Mouse (Mus musculus) spleen, postnatal 36 days (tissue): ENCODE data around the gene Lrrc55.
A peak's percentile ranks its signal among the peaks of the same experiment; 100 is the strongest.

Experiments used
- DNase-seq, 2 experiments: peaks; one replicate each; pipeline ENCODE4 v3.0.0; 2022; ENCODE audit warnings: low spot score in 2 of 2, mixed read lengths in 1 of 2

Lrrc55 gene

GRCm38 (mm10) chr2:85132204-85132603, 64.8 kb downstream of the Lrrc55 start:
- DNase-seq = no peak

DNA sequence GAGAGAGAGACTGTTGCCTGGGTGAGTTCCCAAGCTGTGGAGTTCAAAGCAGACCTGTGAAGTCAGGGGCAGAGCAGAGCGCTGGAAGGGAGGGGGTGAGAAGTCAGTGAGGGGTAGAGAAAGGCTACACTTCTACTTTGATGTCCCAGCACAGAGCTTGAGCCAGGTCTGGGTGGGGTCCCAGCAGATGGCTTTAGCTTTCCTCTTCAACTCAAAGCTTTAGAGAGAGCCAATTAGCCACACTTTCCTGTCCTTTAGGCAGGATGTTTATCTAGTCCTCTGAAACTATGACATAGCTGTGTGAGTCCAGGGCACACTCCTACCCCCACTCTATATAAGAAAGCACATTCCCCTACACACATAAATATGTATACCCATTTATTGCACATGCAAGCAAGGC, 65.3 kb downstream of the Lrrc55 start:
- no peak for DNase-seq

- no peak for DNase-seq
These were observed 65.8 kb downstream of the Lrrc55 start for GRCm38 (mm10) chr2:85131226-85131625.

- DNase-seq = no peak
These were observed 67.5 kb downstream of the Lrrc55 start for GRCm38 (mm10) chr2:85129496-85129971.

DNA sequence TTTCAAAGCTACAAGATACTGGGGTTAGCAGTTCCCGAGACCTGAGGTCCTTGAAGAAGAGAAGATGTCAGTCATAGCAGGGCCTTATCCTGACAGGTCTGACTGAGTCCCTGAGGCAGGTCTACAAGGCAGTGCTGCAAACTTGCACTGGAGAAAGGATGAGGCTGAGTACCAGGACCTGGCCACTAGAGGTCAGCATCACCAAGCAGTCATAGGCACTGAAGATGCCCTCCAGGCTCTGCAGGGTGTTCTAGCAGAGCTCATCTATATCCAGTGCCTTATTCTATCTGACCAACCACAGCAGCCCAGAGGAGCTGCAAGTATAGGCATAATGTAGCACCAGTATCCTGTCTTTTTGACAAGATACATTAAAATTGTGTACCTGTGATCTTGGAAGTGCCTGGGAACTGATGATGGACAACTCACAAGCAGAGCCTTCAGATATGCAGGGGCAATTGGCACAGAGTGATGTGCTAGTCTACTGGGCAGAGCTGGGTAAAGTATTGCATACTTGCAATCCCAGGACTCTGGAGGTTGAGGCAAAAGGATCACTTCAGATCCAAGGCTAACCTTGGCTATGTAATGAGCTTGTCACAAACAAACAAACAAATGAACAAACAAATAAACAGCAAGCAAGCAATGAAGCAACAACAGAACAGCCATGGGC, 73.0 kb downstream of the Lrrc55 start:
- DNase-seq = peak in 1 of 2 experiments; percentile 22

GRCm38 (mm10) chr2:85123187-85123868, 73.7 kb downstream of the Lrrc55 start:
- DNase-seq = no peak
